Mouse (Mus musculus) right cerebral cortex, postnatal 14 days (tissue): ENCODE data around the gene Nusap1.
"Not testable (repeated sequence)": the region's sequence is repeated elsewhere in the genome, so short reads cannot be mapped to it uniquely, and the experiment has no call there.

ENCODE experiments used
- DNase-seq: peaks from one replicate; pipeline ENCODE4 v3.0.0; 2022

Gene Nusap1

GRCm38 (mm10) chr2:119618199-119618982, at the start of gene Nusap1, which contains the start of gene Oip5:
TSS of gene Nusap1 (plus strand) at chr2:119618298.
TSS of gene Oip5 (minus strand) at chr2:119618469.
- peak; percentile 87 for DNase-seq

- no peak for DNase-seq
Observed at GRCm38 (mm10) chr2:119572471-119572870, 45.6 kb upstream of the Nusap1 start.

DNA sequence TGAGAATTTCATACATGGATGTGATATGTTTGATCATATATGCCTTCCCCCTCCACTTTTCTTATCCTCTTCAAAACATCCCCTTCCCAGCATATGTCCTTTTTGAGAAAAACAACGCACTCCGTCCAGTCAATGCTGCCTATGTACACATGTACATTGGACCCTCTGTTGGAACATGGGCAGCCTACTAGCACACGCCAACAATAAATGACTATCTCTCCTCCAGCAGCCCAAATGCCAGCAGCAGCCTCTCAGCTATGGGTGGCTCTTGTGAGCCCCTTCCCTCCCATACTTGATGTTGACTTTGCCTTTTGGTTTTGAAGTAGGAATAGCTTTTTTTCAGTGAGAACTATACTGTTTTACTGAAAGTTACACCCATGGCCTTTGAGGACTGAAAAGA, 36.5 kb upstream of the Nusap1 start:
- DNase-seq = no peak

DNA sequence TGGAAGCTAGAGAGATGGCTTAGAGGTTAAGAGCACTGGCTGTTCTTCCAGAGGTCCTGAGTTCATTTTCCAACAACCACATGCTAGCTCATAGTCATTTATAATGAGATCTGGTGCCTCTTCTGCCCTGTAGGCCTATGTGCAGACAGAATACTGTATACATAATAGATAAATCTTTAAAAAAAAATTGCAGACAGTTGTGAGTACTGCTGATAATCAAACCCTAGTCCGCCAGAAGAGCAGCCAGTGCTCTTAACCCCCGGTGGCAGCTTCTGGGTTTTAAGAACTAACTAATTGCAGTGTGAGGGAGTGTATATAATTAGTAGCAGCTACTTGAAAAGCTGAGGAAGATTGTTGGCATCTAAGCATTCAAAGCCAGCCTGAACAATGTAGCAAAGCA, 34.7 kb upstream of the Nusap1 start:
- DNase-seq = no peak

DNA sequence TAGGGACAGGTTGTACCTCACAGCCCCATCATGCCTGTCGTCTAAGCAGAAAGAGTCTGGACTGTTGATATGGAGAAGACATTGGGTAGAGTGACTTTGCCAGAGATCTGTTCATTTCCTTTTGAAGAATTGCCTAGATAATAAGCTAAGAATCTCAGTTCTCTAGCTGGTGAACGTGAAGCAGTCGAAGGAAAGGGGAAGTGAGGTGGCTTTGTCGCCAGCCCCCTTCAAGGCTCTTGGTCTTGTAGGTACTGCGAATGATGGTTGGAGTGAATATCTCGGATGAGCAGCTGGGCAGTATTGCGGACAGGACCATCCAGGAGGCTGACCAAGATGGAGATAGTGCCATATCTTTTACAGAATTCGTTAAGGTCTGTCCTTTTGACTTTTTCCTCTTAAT, 33.8 kb upstream of the Nusap1 start:
- DNase-seq = no peak

DNA sequence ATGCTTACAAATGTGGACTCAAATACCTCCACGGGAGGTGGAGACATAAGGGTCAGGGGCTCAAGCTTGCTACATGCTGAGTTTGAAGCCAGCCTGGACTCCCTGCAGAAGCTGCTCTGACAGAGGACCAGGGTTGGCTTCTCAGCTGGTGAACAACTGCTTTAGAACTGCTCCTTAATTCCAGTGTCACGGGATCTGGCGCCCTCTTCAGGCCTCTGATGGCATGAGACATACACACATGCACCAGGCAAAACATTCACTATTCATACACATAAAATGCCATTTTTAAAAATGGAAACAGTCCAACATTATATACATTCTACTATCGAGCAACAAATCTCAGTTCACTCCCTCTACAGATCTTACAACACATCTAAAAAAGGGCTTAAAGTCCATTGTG, 30.7 kb upstream of the Nusap1 start:
- peak; percentile 52 for DNase-seq

- no peak for DNase-seq
Observed at GRCm38 (mm10) chr2:119591247-119591646, 26.9 kb upstream of the Nusap1 start.

- no peak for DNase-seq
Observed at GRCm38 (mm10) chr2:119593765-119594112, 24.4 kb upstream of the Nusap1 start.

DNA sequence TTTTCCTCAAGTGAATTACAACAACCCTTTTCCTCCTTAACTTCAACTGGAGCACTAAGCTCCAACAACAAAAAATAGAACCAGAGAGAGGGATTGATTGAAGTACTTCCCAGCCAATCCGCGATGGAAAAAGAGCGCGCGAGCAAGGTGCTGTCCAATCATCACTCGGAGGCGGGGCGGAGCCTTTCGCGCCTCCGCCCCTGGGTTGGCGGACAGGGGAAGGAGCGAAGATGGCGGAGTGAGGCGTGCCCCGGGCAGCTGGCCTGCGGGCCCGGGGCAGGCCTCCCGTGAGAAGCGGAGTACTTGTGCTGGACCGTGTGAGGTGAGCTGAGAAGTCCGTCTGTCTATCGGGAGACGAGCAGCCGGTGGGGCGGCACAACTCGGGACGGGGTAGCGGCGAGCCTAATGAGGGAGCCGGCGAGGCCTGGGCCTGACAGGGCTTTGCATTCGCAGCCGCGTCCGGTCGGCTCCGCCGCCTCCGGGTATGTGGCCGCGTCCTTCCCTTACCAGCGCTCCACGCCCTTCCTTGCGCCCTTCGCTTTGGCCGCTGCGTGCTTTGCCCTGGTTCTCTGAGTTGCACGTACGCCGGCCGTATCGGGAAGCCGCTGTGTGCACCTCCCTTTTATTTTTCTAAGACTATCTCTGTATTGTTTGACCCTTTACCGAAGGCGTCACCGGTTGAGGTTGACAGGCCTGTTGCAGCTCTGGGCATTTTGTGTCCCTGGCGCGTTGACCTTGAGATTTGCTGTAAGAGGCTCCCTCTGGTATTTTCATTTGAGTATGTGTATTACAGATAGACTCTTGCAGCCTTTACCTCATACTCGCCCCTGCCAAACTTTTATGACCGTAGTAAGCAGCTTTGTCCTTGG, 23.8 kb upstream of the Nusap1 start:
- peak; percentile 98 for DNase-seq

GRCm38 (mm10) chr2:119595308-119595707, 22.8 kb upstream of the Nusap1 start:
- no peak for DNase-seq

- no peak for DNase-seq
Observed at GRCm38 (mm10) chr2:119596781-119597330, 21.2 kb upstream of the Nusap1 start.

DNA sequence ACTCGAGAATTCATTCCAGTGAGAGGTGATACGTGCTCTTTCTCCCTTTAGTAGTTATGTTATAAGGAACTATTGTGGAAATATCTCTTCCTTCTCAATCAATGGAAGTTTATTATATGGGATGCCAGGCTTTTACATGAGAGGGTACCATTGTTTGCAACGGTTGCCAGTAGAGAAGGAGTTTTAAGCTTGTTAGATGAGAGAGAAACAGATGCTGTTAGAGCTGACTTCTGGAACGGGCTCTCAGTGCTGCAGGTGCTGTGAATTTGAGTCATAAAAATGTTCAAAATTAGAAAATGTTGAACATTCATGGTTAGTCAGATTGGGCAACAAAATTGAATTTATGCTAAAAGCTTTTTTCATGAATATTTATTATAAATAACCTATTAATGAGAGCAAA, 17.1 kb upstream of the Nusap1 start:
- no peak for DNase-seq

GRCm38 (mm10) chr2:119601575-119601974, 16.5 kb upstream of the Nusap1 start:
- not testable (repeated sequence) for DNase-seq

GRCm38 (mm10) chr2:119602488-119602887, 15.6 kb upstream of the Nusap1 start:
- no peak for DNase-seq

GRCm38 (mm10) chr2:119603909-119604308, 14.2 kb upstream of the Nusap1 start:
- DNase-seq = no peak

- DNase-seq = no peak
Observed at GRCm38 (mm10) chr2:119605361-119605973, 12.6 kb upstream of the Nusap1 start.

DNA sequence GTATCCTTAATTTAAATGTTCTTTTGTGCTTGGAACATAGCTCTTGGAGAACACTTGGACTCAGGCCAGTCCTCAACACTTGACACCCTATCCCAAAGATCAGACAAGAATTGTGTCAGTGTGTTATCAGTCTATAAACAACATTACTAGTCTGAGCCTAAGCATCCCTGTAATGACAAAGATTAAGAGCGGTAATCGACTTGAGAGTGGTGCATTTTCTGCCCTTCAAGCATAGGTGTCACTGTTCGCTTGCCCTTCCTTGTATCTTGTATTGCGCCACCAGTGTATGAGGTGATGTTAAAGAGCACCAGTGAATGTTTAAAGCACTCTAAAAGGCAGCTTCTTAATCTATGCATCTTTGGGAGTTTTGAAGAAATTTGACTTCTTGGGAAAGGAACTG, 11.1 kb upstream of the Nusap1 start:
- no peak for DNase-seq

GRCm38 (mm10) chr2:119617841-119618198, 278 bp upstream of the Nusap1 start:
- DNase-seq = no peak

DNA sequence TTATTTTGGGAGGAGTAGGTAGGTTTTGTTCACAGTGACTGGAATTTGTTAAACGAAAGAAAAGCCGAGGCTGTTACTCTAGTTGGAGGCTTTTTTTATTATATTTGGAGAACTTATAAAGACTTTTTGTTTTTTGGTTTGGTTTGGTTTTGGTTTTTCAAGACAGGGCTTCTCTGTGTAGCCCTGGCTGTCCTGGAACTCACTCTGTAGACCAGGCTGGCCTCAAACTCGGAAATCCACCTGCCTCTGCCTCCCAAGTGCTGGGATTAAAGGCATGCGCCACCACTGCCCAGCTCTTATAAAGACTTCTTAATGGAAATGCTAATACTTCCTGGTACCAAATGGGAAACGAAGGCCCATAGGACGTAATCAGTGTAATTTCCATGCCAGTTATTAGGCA, 904 bp downstream of the Nusap1 start:
- DNase-seq = not testable (repeated sequence)

DNA sequence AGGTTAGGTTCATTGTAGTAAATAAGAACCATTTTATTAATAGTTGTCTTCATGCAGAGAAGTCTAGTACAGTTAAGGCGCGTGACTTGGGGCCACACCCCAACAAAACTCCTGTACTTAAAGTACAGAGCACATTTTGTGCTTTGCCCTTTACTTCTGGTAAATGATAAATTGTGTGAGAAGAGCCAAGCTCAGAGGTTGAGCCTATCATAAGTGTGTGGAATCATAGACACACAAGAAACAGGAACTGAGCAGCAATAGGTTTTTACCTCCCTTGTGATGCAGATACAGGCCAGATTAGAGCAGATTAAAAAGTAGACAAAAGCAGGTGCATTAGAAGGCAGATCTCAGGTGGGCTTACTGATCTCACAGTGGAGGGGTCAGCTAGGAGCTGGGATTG, 3.2 kb downstream of the Nusap1 start:
- no peak for DNase-seq

- no peak for DNase-seq
Observed at GRCm38 (mm10) chr2:119636781-119637180, 18.7 kb downstream of the Nusap1 start.

DNA sequence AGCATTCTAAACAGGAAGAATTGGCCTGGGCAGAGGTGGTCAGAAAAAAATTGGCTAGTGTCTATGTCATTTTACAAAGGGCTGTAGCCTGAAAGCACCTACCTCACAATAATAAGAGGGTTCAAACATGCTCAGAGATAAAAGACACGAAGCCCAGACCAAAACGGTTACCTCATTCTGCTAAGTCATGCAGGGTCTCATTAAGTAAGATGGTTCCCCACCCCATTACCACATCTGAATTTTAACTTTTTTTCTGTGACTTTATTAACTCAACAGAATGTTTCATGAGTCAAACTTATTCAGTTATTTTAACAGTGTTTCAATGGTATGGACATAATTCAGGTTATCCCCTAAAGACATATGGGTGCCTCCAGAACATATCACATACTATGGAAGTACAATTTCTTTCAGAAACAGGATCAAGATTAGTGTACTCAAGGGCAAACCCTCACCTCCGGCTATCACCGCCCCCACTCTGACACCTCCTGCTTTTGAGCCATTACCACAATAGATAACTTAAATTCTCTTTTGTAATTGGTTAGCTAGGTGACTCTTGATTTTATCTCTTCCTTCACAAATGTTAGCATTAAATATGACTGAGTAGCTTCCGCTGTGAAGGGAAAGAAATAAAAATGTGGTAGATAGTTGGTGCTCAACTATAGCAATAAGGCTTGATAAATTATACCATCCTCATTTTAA, 23.3 kb downstream of the Nusap1 start:
- no peak for DNase-seq

DNA sequence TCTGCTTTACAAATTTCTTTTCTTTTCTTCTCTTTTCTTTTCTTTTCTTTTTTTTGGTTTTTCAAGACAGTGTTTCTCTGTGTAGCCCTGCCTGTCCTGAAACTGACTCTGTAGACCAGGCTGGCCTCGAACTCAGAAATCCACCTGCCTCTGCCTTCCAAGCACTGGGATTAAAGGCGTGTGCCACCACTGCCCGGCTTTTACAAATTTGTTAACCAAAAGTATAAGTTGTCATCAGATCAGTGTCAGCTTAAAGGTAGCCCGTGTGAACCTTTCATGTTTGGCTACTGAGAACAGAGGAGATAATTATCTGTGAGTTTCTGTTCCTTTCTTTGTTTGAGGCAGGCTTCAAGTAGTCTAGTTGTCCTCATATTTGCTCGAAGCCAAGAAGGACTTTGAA, 26.2 kb downstream of the Nusap1 start:
- no peak for DNase-seq
